Mouse (Mus musculus) C2C12 (cell line): Measurements from ENCODE around the gene Pkhd1.

Source experiments
- CEBPB ChIP-seq: IDR thresholded peaks from one replicate; pipeline ENCODE4 v1.6.1; 2011; ENCODE audit warnings: low read depth, mild to moderate bottlenecking, control low read depth, moderate library complexity
- CTCF ChIP-seq: IDR thresholded peaks from one replicate; pipeline ENCODE4 v1.5.1; 2011; ENCODE audit not compliant: control insufficient read depth, insufficient read depth, insufficient read length
- FOSL1 ChIP-seq: IDR thresholded peaks from one replicate; pipeline ENCODE4 v1.8.0; 2011; ENCODE audit warnings: mild to moderate bottlenecking, low read length; ENCODE audit not compliant: poor library complexity, insufficient read depth, severe bottlenecking
- MYOG ChIP-seq: IDR thresholded peaks from one replicate; pipeline ENCODE4 v1.6.1; 2011; ENCODE audit not compliant: control insufficient read depth, insufficient read length; ENCODE audit errors: extremely low read depth
- USF1 ChIP-seq: IDR thresholded peaks from one replicate; pipeline ENCODE4 v1.6.1; 2011; ENCODE audit warnings: low read depth, mild to moderate bottlenecking, control low read depth, moderate library complexity

- TF ChIP-seq CTCF: no peak
- no peak for TF ChIP-seq USF1
- TF ChIP-seq FOSL1: no peak
- no peak for TF ChIP-seq CEBPB
- no peak for TF ChIP-seq MYOG
Measured at GRCm38 (mm10) chr1:20466481-20466880, 151.4 kb downstream of the Pkhd1 start.
